Mouse (Mus musculus) cortical plate, adult 2 months (tissue): ENCODE measurements around the gene Top1. TPM values are rescaled to one million over a fixed set of nuclear protein-coding genes. Genes with fewer than 3 reads are reported as not detected.
A peak's percentile ranks its signal among the peaks of the same experiment; 100 is the strongest.

Experiments
- H3K27ac ChIP-seq: fragments of 200-500 bp; 2 replicates; pipeline ENCODE4 v1.5.1; 2012; ENCODE audit warnings: low read length, control low read depth, inconsistent platforms; ENCODE audit not compliant: insufficient read depth
- H3K4me1 ChIP-seq: fragments of 200-500 bp; 2 replicates; pipeline ENCODE4 v1.6.1; 2011; ENCODE audit warnings: low read length; ENCODE audit not compliant: control insufficient read depth, insufficient read depth
- H3K4me3 ChIP-seq: fragments of 200-500 bp; 2 replicates; pipeline ENCODE4 v1.5.1; 2011; ENCODE audit warnings: mild to moderate bottlenecking, low read length, control low read depth; ENCODE audit not compliant: insufficient read depth
- CTCF ChIP-seq: fragments of 200-500 bp; IDR thresholded peaks from 2 replicates; pipeline ENCODE4 v1.5.1; 2011; ENCODE audit warnings: mild to moderate bottlenecking, control low read depth, low read length; ENCODE audit not compliant: insufficient read depth; ENCODE audit errors: extremely low read depth
- POLR2A ChIP-seq: fragments of 200-500 bp; IDR thresholded peaks from 2 replicates; pipeline ENCODE4 v1.6.1; 2011; ENCODE audit warnings: mild to moderate bottlenecking, low read length, control low read depth; ENCODE audit not compliant: insufficient read depth; ENCODE audit errors: extremely low read depth
- polyA plus RNA-seq: library from polyadenylated mRNA; depleted of rRNA; stranded (reverse); fragments of >200 nt; gene quantifications from 2 replicates; pipeline ENCODE4 v1.2.3, GENCODE M21; 2012

Gene Top1
- polyA plus RNA-seq, 1 experiment: 27.8 TPM

DNA sequence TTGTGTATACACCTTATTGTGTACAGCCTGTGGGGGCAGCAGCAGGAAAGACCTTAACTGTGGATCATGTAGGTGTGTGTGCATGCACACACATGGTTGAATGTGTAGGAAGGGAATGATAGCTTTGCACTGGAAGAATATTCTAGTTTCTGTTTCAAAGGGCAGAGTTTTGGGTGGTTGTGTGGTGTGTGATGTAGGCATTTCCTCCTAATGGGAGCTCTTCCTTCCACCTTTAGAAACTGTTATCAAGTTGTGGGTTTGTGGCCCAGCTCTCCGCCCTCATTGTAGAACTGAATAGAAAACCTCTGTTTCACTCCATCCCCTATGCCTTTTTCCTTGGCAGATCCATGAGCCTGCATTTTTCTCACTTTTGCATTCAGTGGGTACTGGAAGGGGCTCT, 99.8 kb downstream of the Top1 start:
- peaks cover 34% of the 10 kb centered on the region for H3K4me1 ChIP-seq
- TF ChIP-seq CTCF (no peak), POLR2A (no peak)
- H3K27ac ChIP-seq: no peak overlapping the region

DNA sequence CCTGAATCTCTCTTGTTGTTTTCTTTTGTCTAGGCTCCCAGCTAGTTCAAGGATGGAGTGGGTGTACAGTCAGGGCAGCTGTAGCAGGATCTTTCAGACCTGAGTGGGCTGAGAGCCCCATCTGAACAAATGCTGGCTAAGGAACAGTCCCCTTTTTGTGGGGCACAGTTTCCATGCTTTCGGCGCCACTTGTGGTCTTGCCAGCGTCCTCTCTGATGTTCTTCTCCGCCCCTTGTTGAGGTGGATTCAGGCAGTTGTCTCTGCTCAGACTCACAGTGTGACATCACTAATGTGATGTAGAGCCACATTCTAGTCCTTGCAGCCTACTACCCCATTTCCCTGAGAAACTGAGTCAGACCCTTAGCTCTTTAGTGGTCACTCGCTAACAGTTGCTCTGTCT, 100.9 kb downstream of the Top1 start:
- no peak for TF ChIP-seq CTCF
- Histone ChIP-seq H3K4me1 (peaks cover 30% of the 10 kb centered on the region), H3K4me3 (no peak overlapping the region), H3K27ac (no peak overlapping the region)

More for the DNA sequence above, 99.8 kb downstream of the Top1 start:
- H3K4me3 ChIP-seq: no peak overlapping the region

DNA sequence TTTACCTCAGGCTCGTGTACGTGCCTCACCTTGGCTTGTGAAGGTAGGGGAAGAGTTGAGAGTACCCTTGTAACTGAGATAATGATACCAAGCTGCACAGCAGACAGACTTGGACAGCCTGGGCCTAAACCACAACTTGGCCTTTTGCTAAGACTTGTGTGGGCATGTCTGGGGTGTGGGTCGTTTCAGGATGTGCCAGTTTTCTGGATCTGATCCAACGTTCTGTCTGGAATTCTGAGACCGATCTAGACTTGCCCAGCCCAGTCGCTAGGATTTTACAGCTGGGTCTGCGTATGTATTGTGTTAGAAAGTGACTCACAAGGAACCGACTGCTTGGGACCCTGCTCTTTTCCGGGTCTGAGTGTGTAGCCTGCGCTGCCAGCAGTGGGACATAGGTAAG, 101.4 kb downstream of the Top1 start:
- peaks cover 28% of the 10 kb centered on the region for H3K4me1 ChIP-seq
- no peak for TF ChIP-seq CTCF
- no peak for TF ChIP-seq POLR2A
- no peak overlapping the region for H3K27ac ChIP-seq
- no peak overlapping the region for H3K4me3 ChIP-seq

DNA sequence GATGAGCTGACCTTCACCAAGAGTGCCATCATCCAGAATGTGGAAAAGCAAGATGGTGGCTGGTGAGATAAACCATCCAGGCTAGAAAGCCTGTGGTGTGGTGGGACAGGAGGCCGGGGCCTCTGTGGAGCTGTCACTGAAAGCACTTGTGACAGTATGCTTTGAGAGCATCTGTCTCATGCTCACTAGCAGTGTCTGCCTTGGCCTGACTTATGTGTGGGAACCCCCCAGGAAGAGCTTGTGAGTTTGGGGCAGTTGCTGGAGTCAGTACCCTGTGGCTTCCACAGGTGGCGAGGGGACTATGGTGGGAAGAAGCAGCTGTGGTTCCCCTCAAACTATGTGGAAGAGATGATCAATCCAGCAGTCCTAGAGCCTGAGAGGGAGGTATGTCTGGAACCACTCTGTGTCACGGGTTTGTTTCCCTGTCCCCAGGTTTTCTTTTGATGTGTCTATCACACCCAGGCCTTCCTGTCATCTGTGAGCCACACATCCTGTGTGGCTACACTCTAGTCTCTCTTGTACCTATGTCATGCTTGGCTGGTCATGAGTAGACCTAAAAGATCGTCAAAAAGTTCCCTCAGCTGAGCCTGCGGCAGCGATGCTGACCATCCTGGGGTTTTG, 111.0 kb downstream of the Top1 start:
- Histone ChIP-seq H3K4me3 (no peak overlapping the region), H3K27ac (no peak overlapping the region), H3K4me1 (no peaks in the 10 kb centered on the region)
- no peak for TF ChIP-seq CTCF
- no peak for TF ChIP-seq POLR2A

DNA sequence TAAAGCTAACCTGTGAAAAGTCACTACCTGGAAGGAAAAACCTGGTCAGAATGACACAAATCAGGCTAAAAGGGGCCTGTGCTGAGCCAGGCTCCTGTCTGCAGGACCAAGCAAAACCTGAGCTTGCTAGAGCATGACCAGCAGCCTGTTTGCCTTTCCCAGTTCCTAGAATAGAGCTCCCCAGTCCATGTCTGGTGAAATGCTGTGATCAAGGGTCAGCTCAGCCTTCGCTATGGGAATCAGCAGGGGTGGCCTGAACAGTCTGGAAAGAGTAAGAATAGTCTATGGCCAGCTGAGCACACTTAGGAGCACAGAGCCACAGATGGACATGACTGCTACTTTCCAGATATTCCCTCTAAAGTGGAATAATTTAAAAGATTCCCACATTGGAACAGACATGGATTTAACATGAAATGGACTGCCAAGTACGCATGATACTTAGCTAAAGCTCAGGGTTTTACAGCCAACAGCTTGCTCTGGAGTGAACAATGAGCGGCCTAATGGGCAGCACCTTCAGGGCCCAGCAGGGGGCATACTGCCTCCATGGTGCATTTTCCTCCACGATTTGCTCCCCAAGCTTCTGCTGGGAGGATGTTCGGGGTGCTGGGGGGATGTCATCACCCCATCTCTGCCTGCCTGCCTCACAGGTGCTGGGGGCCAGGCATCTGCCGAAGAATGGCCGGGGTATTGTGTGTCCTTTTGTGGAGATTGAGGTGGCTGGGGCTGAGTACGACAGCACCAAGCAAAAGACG, 114.9 kb downstream of the Top1 start:
- Histone ChIP-seq H3K4me1 (no peaks in the 10 kb centered on the region), H3K27ac (no peak overlapping the region), H3K4me3 (no peak overlapping the region)
- no peak for TF ChIP-seq POLR2A
- peak; percentile 71 for TF ChIP-seq CTCF

DNA sequence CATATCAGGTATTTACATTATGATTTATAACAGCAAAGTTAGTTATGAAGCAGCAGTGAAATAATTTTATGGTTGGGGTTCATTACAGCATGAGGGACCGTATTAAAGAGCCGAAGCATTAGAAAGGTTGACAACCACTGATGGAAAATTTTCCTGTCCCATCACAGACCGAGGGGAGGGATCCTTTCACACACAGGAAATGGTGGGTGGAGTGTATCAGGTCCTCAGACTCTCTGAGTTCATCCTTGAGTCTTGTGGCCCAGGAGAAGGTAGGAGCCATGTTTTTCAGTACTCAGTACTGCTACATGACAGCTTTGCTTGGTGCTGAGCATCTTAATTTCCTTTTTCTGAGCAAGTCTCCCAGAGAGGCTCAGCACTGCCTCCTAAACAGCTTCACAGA, 118.1 kb downstream of the Top1 start:
- Histone ChIP-seq H3K27ac (no peak overlapping the region), H3K4me1 (peaks cover 8% of the 10 kb centered on the region), H3K4me3 (no peak overlapping the region)
- TF ChIP-seq CTCF (no peak), POLR2A (no peak)

DNA sequence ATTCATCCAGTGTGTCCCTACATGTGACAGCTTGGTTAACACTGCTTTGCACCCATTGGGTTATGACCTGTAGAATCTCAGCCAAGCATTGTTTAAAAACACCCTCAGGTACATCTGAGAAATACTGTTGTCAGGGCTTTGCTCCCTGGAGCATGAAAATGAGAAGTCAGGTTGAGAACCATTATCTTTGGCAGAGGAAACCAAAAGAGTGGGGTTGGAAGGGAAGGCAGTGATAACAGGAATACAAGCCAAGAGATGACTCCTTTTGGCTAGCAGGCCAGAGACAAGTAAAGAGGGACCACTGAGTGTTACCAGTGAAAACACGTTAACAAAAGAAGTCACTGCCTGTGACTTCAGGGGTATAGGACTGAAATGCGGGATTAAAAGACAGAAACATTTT, 118.7 kb downstream of the Top1 start:
- peaks cover 10% of the 10 kb centered on the region for H3K4me1 ChIP-seq
- TF ChIP-seq POLR2A (no peak), CTCF (no peak)
- no peak overlapping the region for H3K27ac ChIP-seq
- no peak overlapping the region for H3K4me3 ChIP-seq

DNA sequence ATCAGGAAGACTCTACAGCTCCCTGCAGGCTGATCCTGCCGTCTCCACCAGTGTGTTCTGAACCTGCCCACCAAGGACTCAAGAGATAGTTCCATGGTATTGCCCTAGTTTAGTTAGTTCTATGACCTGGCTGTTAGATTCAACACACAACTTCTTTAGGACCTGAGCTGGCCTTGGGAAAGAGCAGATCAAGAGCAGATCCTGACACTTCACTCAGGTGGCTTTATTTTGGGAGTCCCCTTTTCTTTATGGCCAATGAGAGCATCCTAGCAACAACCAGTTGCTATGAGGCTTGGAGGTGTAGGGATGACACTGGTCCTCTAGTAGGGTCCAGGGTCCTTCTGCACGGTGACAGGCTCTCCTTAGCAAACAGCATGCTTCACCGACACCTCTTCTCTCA, 119.4 kb downstream of the Top1 start:
- peaks cover 10% of the 10 kb centered on the region for H3K4me1 ChIP-seq
- TF ChIP-seq POLR2A: no peak
- no peak for TF ChIP-seq CTCF
- H3K4me3 ChIP-seq: no peak overlapping the region
- H3K27ac ChIP-seq: no peak overlapping the region

DNA sequence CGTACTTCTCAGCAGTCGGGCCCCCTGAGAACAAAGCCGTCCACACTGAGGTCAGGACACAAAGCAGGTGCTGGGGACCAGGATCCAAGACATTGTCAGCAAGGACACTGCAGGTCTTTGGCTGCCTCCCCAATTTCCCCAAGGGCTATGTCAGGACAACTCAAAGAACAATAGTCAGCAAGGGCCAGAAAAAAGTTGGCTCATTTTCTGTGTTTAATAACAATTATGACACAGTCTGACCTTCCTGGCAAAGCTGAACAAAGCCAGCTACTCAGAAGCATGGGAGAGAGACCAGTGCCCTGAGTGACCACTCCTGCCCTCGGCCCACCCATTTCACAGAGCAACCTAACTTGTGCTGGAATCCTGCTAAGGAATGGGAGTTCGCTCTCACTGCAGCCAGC, 120.7 kb downstream of the Top1 start:
- peak overlapping the region; percentile 43; the same call in 1 of the 2 replicates for H3K27ac ChIP-seq
- H3K4me3 ChIP-seq: no peak overlapping the region
- H3K4me1 ChIP-seq: peaks cover 10% of the 10 kb centered on the region
- no peak for TF ChIP-seq CTCF
- no peak for TF ChIP-seq POLR2A

DNA sequence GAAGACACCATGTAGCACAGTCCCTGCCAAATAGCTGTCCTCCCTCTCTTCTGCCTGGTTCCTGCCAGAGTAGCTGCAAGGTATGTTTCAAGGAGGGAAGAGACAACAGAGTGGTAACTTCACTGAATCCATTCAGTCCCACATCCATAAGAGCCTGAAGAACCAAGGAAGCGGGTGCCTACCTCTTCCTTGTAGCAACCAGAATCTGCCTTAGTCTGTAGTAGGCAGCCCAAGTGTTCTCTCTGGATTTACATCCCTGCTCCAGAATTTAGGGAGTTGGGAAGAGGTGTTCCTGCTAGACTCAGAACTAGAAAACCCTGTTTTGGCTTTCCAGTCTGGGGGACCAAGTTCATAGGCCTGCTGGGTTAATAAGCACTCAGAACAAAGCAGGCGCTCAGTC, 121.5 kb downstream of the Top1 start:
- H3K27ac ChIP-seq: peak overlapping the region; percentile 51; the same call in 1 of the 2 replicates
- no peak for TF ChIP-seq POLR2A
- no peak for TF ChIP-seq CTCF
- peaks cover 10% of the 10 kb centered on the region for H3K4me1 ChIP-seq
- H3K4me3 ChIP-seq: no peak overlapping the region
